Mouse (Mus musculus) liver, embryonic 16.5 days (tissue): ENCODE data around the gene Prn. TPM values are rescaled to one million over a fixed set of nuclear protein-coding genes. Genes with fewer than 3 reads are reported as not detected.

Experiments used
- ATAC-seq: fragments of 200-750 bp; cut with Nextera tagmentation; 2 replicates; pipeline ENCODE4 v1.8.0; 2017; ENCODE audit warnings: low read depth, mild to moderate bottlenecking, moderate number of reproducible peaks, moderate library complexity
- H3K27ac ChIP-seq: fragments of 300-500 bp; sonication (generic); 2 replicates; pipeline ENCODE4 v1.5.1; 2014; ENCODE audit warnings: mild to moderate bottlenecking, low read length
- H3K27me3 ChIP-seq: fragments of 300-500 bp; sonication (generic); 2 replicates; pipeline ENCODE4 v1.6.1; 2014; ENCODE audit warnings: low read depth, low read length, mixed read lengths; ENCODE audit not compliant: control insufficient read depth, insufficient read depth
- H3K36me3 ChIP-seq: fragments of 300-500 bp; sonication (generic); 2 replicates; pipeline ENCODE4 v1.6.1; 2014; ENCODE audit warnings: mild to moderate bottlenecking; ENCODE audit not compliant: control insufficient read depth, insufficient read depth
- H3K4me1 ChIP-seq: fragments of 300-500 bp; sonication (generic); 2 replicates; pipeline ENCODE4 v1.6.1; 2014; ENCODE audit warnings: low read depth, low read length, mixed read lengths; ENCODE audit not compliant: control insufficient read depth
- H3K4me2 ChIP-seq: fragments of 300-500 bp; sonication (generic); 2 replicates; pipeline ENCODE4 v1.6.1; 2014; ENCODE audit warnings: low read depth, low read length, mixed read lengths
- H3K4me3 ChIP-seq: fragments of 300-500 bp; sonication (generic); 2 replicates; pipeline ENCODE4 v1.5.1; 2014; ENCODE audit warnings: low read depth, mild to moderate bottlenecking, low read length
- H3K9ac ChIP-seq: fragments of 300-500 bp; sonication (generic); 2 replicates; pipeline ENCODE4 v1.6.1; 2014; ENCODE audit warnings: low read depth, low read length
- H3K9me3 ChIP-seq: fragments of 300-500 bp; sonication (generic); replicated peaks from 2 replicates; pipeline ENCODE4 v1.6.1; 2016; ENCODE audit warnings: low read length; ENCODE audit not compliant: control insufficient read depth
- WGBS: fragments of 180-500 bp; shearing (Covaris S2); extraction: QIAGEN DNeasy Blood & Tissue Kit; methylation state at CpG from one replicate; pipeline ENCODE4 v1.1.7; 2014; ENCODE audit not compliant: insufficient replicate concordance; 5-methylcytosine and 5-hydroxymethylcytosine counted together
- polyA plus RNA-seq: library from polyadenylated mRNA; unstranded; fragments of >200 nt; fragmentation: Nextera tagmentation; extraction: Ambion mirVana; gene quantifications from 2 replicates; pipeline ENCODE4 v1.2.1, GENCODE M21; 2015

Gene Prn
- polyA plus RNA-seq, 1 experiment from 2014 or later: not detected

GRCm38 (mm10) chr2:131911341-131911740, 1.6 kb downstream of the Prn start:
- H3K4me2 ChIP-seq: peak overlapping the region; percentile 70
- no peaks in the 10 kb centered on the region for H3K27me3 ChIP-seq
- no peak for ATAC-seq
- peaks cover 14% of the 10 kb centered on the region for H3K4me1 ChIP-seq
- H3K9ac ChIP-seq: peak overlapping the region; percentile 81; the same call in 1 of the 2 replicates
- no peak overlapping the region for H3K27ac ChIP-seq
- H3K4me3 ChIP-seq: peak overlapping the region; percentile 69
- 59% methylated on average over 4 of the region's 4 CpGs for WGBS
- H3K9me3 ChIP-seq: no peaks in the 10 kb centered on the region
- H3K36me3 ChIP-seq: no peaks in the 10 kb centered on the region

GRCm38 (mm10) chr2:131912526-131913258, 2.9 kb downstream of the Prn start:
- no peaks in the 10 kb centered on the region for H3K36me3 ChIP-seq
- H3K27ac ChIP-seq: no peak overlapping the region
- H3K4me2 ChIP-seq: no peak overlapping the region
- no peaks in the 10 kb centered on the region for H3K27me3 ChIP-seq
- ATAC-seq: no peak
- WGBS: 79% methylated on average over 8 of the region's 8 CpGs
- peaks cover 14% of the 10 kb centered on the region for H3K4me1 ChIP-seq
- H3K4me3 ChIP-seq: no peak overlapping the region
- no peaks in the 10 kb centered on the region for H3K9me3 ChIP-seq
- H3K9ac ChIP-seq: no peak overlapping the region

GRCm38 (mm10) chr2:131932275-131932902, 22.6 kb downstream of the Prn start:
- Histone ChIP-seq H3K27ac (no peak overlapping the region), H3K9ac (no peak overlapping the region), H3K36me3 (no peaks in the 10 kb centered on the region), H3K27me3 (no peaks in the 10 kb centered on the region), H3K4me3 (no peak overlapping the region), H3K4me1 (no peaks in the 10 kb centered on the region; the same call in 1 of the 2 replicates), H3K9me3 (no peaks in the 10 kb centered on the region), H3K4me2 (no peak overlapping the region)
- ATAC-seq: 0 out of 2 replicates have a peak, but pooled peaks have one; percentile 10
- WGBS: 41% methylated on average over 7 of the region's 7 CpGs

DNA sequence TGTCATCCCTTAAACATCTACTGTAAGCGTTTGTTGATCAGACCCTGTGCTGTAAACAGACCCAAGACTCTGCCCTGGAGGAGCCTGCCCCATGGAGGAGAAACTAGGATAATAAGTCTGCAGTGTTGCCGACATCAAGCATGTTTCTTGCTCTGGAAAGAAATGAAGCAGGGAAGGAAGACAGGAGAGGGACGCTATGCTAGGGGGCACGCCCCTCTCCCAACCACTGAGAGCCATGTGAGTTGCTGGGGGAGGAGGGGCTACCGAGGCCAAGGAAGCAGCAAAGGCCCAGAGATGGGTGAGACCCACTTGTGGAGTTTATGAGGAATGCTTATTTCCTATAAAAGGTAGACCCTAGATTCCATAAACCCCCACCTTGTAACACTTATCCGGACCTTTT, 23.3 kb downstream of the Prn start:
- Histone ChIP-seq H3K27ac (no peak overlapping the region), H3K9me3 (no peaks in the 10 kb centered on the region), H3K36me3 (no peaks in the 10 kb centered on the region), H3K4me3 (no peak overlapping the region), H3K9ac (no peak overlapping the region), H3K27me3 (no peaks in the 10 kb centered on the region), H3K4me1 (no peaks in the 10 kb centered on the region; the same call in 1 of the 2 replicates), H3K4me2 (no peak overlapping the region)
- WGBS: 37% methylated on average over 6 of the region's 6 CpGs
- ATAC-seq: no peak

- Histone ChIP-seq H3K4me2 (no peak overlapping the region), H3K9ac (no peak overlapping the region), H3K4me1 (no peaks in the 10 kb centered on the region; the same call in 1 of the 2 replicates), H3K36me3 (no peaks in the 10 kb centered on the region), H3K27ac (no peak overlapping the region), H3K27me3 (no peaks in the 10 kb centered on the region), H3K4me3 (no peak overlapping the region), H3K9me3 (no peaks in the 10 kb centered on the region)
- WGBS: 47% methylated on average over 3 of the region's 3 CpGs
- ATAC-seq: no peak
Observed at GRCm38 (mm10) chr2:131933598-131933997, 23.8 kb downstream of the Prn start.

DNA sequence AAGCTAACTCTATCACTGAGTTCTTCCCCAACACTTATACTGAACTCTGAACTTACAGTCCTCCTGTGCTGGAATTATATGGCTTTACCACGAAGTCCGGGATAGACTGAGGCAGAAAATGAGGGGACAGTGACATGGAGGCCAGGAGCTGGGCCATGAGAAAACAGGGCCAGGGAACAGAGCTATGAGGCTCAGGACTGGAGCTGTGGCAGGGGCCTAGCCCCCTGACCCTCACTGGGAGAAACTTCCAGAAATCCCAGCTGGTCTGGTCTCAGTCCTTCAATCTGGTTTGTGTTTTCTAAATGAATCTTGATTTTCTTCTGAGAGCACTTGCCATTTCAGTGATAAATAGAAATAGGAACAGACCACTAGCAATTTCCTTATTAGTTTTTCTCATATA, 24.5 kb downstream of the Prn start:
- WGBS: 93% methylated on average over 2 of the region's 2 CpGs

DNA sequence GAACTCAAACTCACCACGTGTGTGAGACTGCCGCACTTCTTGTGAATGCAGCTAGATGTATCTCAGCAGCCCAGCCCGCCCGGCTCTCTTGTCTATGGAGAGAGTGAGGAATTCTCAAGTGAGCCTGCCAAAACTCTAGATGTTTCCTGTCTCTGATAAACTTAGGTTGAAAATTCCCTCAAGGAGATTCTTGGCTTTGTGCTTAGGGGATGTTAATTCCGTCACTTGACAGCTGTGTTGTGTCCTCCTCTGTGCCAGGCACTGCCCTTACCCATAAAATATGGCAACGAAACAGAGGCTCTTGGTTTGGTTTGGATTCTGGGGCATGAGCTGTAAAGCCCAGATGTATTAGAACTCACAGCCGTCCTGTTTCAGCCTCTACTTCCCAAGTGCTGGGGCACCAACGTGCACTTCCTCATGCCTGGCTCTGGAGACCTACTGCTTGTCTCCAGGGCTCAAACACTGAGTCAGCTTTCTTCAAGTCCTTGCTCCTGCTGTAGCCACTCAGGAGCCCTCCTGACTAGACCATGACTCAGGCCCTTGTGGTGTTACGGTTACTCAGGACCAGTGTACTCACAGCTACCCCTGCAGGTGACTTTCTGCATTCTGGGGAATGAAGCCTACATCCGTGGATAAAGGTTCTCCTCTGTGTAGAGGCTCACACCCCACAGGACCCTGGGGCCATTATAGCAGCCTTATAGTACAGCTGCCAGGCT, 25.8 kb downstream of the Prn start:
- ATAC-seq: peak; percentile 74
- H3K4me3 ChIP-seq: no peak overlapping the region
- no peak overlapping the region for H3K27ac ChIP-seq
- no peaks in the 10 kb centered on the region for H3K27me3 ChIP-seq
- H3K4me2 ChIP-seq: no peak overlapping the region
- H3K4me1 ChIP-seq: peaks cover 11% of the 10 kb centered on the region
- H3K9ac ChIP-seq: no peak overlapping the region
- no peaks in the 10 kb centered on the region for H3K36me3 ChIP-seq
- WGBS: 56% methylated on average over 10 of the region's 10 CpGs
- H3K9me3 ChIP-seq: no peaks in the 10 kb centered on the region

More for the DNA sequence above, 24.5 kb downstream of the Prn start:
- no peak overlapping the region for H3K4me2 ChIP-seq
- no peak for ATAC-seq
- H3K27me3 ChIP-seq: no peaks in the 10 kb centered on the region
- no peak overlapping the region for H3K9ac ChIP-seq
- no peak overlapping the region for H3K27ac ChIP-seq
- H3K4me3 ChIP-seq: no peak overlapping the region
- H3K36me3 ChIP-seq: no peaks in the 10 kb centered on the region
- no peaks in the 10 kb centered on the region for H3K9me3 ChIP-seq
- no peaks in the 10 kb centered on the region; the same call in 1 of the 2 replicates for H3K4me1 ChIP-seq

DNA sequence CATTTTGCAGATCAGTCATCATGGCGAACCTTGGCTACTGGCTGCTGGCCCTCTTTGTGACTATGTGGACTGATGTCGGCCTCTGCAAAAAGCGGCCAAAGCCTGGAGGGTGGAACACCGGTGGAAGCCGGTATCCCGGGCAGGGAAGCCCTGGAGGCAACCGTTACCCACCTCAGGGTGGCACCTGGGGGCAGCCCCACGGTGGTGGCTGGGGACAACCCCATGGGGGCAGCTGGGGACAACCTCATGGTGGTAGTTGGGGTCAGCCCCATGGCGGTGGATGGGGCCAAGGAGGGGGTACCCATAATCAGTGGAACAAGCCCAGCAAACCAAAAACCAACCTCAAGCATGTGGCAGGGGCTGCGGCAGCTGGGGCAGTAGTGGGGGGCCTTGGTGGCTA, 26.7 kb downstream of the Prn start:
- H3K27ac ChIP-seq: no peak overlapping the region
- H3K36me3 ChIP-seq: no peaks in the 10 kb centered on the region
- H3K4me2 ChIP-seq: no peak overlapping the region
- WGBS: 90% methylated on average over 10 of the region's 10 CpGs
- no peaks in the 10 kb centered on the region for H3K27me3 ChIP-seq
- H3K9ac ChIP-seq: no peak overlapping the region
- H3K4me3 ChIP-seq: no peak overlapping the region
- no peaks in the 10 kb centered on the region for H3K9me3 ChIP-seq
- ATAC-seq: no peak
- H3K4me1 ChIP-seq: peaks cover 19% of the 10 kb centered on the region
